ENCODE assay signal across 8 mouse cellular contexts in the genomic region with DNA sequence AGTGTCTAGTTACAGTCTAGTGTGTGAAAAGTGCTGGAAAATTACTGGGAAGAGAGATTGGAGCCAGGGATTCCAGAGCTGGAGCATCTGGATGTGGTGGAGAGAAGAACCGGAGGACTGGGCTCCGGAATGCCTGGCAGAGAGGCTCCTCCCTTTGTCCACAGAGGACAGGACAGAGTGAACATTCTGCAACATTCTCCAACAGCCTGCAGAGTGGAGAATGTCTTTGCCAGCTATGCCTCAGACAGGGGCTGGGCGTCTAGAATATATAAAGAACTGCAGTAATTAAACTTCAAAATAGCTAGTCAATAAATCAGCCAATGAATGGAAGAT. TPM values are rescaled to one million over a fixed set of nuclear protein-coding genes. Genes with fewer than 3 reads are reported as not detected.
DNase-seq lines count a peak whose midpoint lies in the region; ATAC-seq and TF ChIP-seq lines count a peak whose summit lies in the region.

No protein-coding gene starts in this region.

- WGBS in embryonic facial prominence, embryonic 14.5 days: 52% methylated on average over 3 of the region's 3 CpGs
- WGBS in intestine, postnatal 0 days: 30% methylated on average over 3 of the region's 3 CpGs

- DNase-seq in left cerebral cortex, postnatal 25 days (ENCODE audit: low spot score in 2 of 2): peak; percentile 24 to 31
- no peak for DNase-seq in left cerebral cortex, postnatal 10 days (ENCODE audit: extremely low spot score in 1 of 2, low spot score in 2 of 2)
- DNase-seq in embryonic facial prominence, embryonic 14.5 days (ENCODE audit: low spot score): no peak
- DNase-seq in mesoderm, embryonic 11.5 days (ENCODE audit: low read depth, low spot score): peak; percentile 8
- DNase-seq in ovary, adult 18-20 months (ENCODE audit: low spot score): no peak
- no peak for DNase-seq in layer of hippocampus, postnatal 10 days (ENCODE audit: low spot score in 2 of 2)
- DNase-seq in urinary bladder, adult 18-20 months (ENCODE audit: low spot score in 2 of 2): no peak

- no peaks in the 10 kb centered on the region for H3K36me3 ChIP-seq in embryonic facial prominence, embryonic 14.5 days (ENCODE audit: control insufficient read depth, insufficient read depth, low read length)
- H3K36me3 ChIP-seq in intestine, postnatal 0 days (ENCODE audit: control insufficient read depth, insufficient read depth): no peaks in the 10 kb centered on the region

- 0 out of 2 replicates have a peak overlapping the region, but pooled peaks have one; percentile 65 for H3K4me3 ChIP-seq in embryonic facial prominence, embryonic 14.5 days (ENCODE audit: low read depth, low read length)
- peak overlapping the region; percentile 77 for H3K4me3 ChIP-seq in intestine, postnatal 0 days (ENCODE audit: low read depth, low read length)

- intact Hi-C loops in left cerebral cortex, postnatal 25 days (cut with DNase I): loop anchor here (5.0 to 10.0 kb wide), 2 partner anchors 200 to 462 kb away; a partner anchor contains a TSS
- intact Hi-C loops in left cerebral cortex, postnatal 10 days (cut with DNase I): loop anchor here (2.0 to 5.0 kb wide), 2 partner anchors 200 to 585 kb away; a partner anchor contains a TSS

- no peak overlapping the region for H3K27ac ChIP-seq in embryonic facial prominence, embryonic 14.5 days (replicated peaks; ENCODE audit: low read depth, low read length)
- no peak overlapping the region for H3K27ac ChIP-seq in intestine, postnatal 0 days (ENCODE audit: low read depth, low read length)

- TF ChIP-seq CTCF in intestine, postnatal 0 days (IDR thresholded peaks at IDR 0.05; ENCODE audit: low read depth): no peak

- H3K27me3 ChIP-seq in embryonic facial prominence, embryonic 14.5 days (replicated peaks; ENCODE audit: control insufficient read depth, insufficient read depth, low read length): 0 out of 2 replicates have a peak, but pooled peaks cover 2% of the 10 kb centered on the region
- H3K27me3 ChIP-seq in intestine, postnatal 0 days (replicated peaks; ENCODE audit: control insufficient read depth, insufficient read depth, low read length): no peaks in the 10 kb centered on the region

- H3K9ac ChIP-seq in embryonic facial prominence, embryonic 14.5 days (ENCODE audit: low read depth, low read length): no peak overlapping the region
- 0 out of 2 replicates have a peak overlapping the region, but pooled peaks have one; percentile 76 for H3K9ac ChIP-seq in intestine, postnatal 0 days (ENCODE audit: low read depth, low read length)

- peaks cover 5% of the 10 kb centered on the region; the same call in 1 of the 2 replicates for H3K4me1 ChIP-seq in embryonic facial prominence, embryonic 14.5 days (ENCODE audit: control insufficient read depth, insufficient read depth, low read length)
- no peaks in the 10 kb centered on the region for H3K4me1 ChIP-seq in intestine, postnatal 0 days (replicated peaks; ENCODE audit: control insufficient read depth, insufficient read depth, low read length)

- ATAC-seq in embryonic facial prominence, embryonic 14.5 days (ENCODE audit: low read depth): no peak
- no peak for ATAC-seq in intestine, postnatal 0 days

- H3K9me3 ChIP-seq in embryonic facial prominence, embryonic 14.5 days (ENCODE audit: control insufficient read depth, low read length): no peaks in the 10 kb centered on the region
- no peaks in the 10 kb centered on the region for H3K9me3 ChIP-seq in intestine, postnatal 0 days (ENCODE audit: control insufficient read depth)

- peak overlapping the region; percentile 98 for H3K4me2 ChIP-seq in embryonic facial prominence, embryonic 14.5 days (ENCODE audit: low read depth, low read length)
- peak overlapping the region; percentile 99 for H3K4me2 ChIP-seq in intestine, postnatal 0 days (replicated peaks; ENCODE audit: low read depth)

RNA-seq across cellular contexts. Expression of a gene that starts 2.7 kb away (rescaled TPM):
- total RNA-seq in left cerebral cortex, postnatal 25 days (2021): under 1 TPM in 1 of 2 experiments, not detected in 1; 0.14 TPM
- not detected for total RNA-seq in left cerebral cortex, postnatal 10 days (2021)
- 0.07 and 0.18 TPM in 2 replicates for polyA plus RNA-seq in embryonic facial prominence, embryonic 14.5 days (2014; fragmentation: Nextera tagmentation; extraction: Ambion mirVana)
- 0.13 TPM in 1 of 2 replicates, not detected in the other for polyA plus RNA-seq in intestine, postnatal 0 days (2015; fragmentation: Nextera tagmentation; extraction: Ambion mirVana)
- under 1 TPM; 0.29 to 0.30 TPM for total RNA-seq in layer of hippocampus, postnatal 10 days (2021)

RNA-seq across cellular contexts. Expression of a gene that starts 36.1 kb away (rescaled TPM):
- not detected for total RNA-seq in left cerebral cortex, postnatal 25 days (2021)
- total RNA-seq in left cerebral cortex, postnatal 10 days (2021): not detected
- polyA plus RNA-seq in embryonic facial prominence, embryonic 14.5 days (2014; fragmentation: Nextera tagmentation; extraction: Ambion mirVana): not detected in 2 replicates
- 2.8 and 3.5 TPM in 2 replicates for polyA plus RNA-seq in intestine, postnatal 0 days (2015; fragmentation: Nextera tagmentation; extraction: Ambion mirVana)
- under 1 TPM in 1 of 2 experiments, not detected in 1; 0.23 TPM for total RNA-seq in layer of hippocampus, postnatal 10 days (2021)

RNA-seq across cellular contexts. Expression of a gene that starts 51.5 kb away (rescaled TPM):
- 1 to 10 TPM; 1.8 to 2.6 TPM for total RNA-seq in left cerebral cortex, postnatal 25 days (2021)
- 1 to 10 TPM; 3.7 to 3.9 TPM for total RNA-seq in left cerebral cortex, postnatal 10 days (2021)
- polyA plus RNA-seq in embryonic facial prominence, embryonic 14.5 days (2014; fragmentation: Nextera tagmentation; extraction: Ambion mirVana): 28.3 and 28.9 TPM in 2 replicates
- 6.2 and 6.8 TPM in 2 replicates for polyA plus RNA-seq in intestine, postnatal 0 days (2015; fragmentation: Nextera tagmentation; extraction: Ambion mirVana)
- 1 to 10 TPM; 3.9 to 4.1 TPM for total RNA-seq in layer of hippocampus, postnatal 10 days (2021)

Comparison
In these comparisons a context has a peak if more than half of its experiments do, and no peak if none do; other contexts are left out.
1. DNase-seq: peak in left cerebral cortex, postnatal 25 days (2 of 2) and mesoderm, embryonic 11.5 days (single experiment); none in left cerebral cortex, postnatal 10 days (0 of 2), embryonic facial prominence, embryonic 14.5 days (single experiment), ovary, adult 18-20 months (single experiment), layer of hippocampus, postnatal 10 days (0 of 2) and urinary bladder, adult 18-20 months (0 of 2).